ENCODE assay signal across 31 mouse cellular contexts in genomic region chr5:81566577-81566976, GRCm38 (mm10).
DNase-seq lines count a peak whose midpoint lies in the region; ATAC-seq and TF ChIP-seq lines count a peak whose summit lies in the region.
"Had no signal": no experiment of that assay in that cellular context is flagged by ENCODE, and none has a peak within 500 bp of the region (broad histone marks: within the 10 kb centered on the region; RNA-seq: fewer than 3 reads in every experiment).

No protein-coding gene starts in this region.

- no peaks in the 10 kb centered on the region for H3K27me3 ChIP-seq in liver, adult 2 months (ENCODE audit: control insufficient read depth, insufficient read depth, low read length)
- no peaks in the 10 kb centered on the region for H3K27me3 ChIP-seq in liver, embryonic 11.5 days (replicated peaks; ENCODE audit: control insufficient read depth, insufficient read depth, low read length)
- H3K27me3 ChIP-seq in midbrain, embryonic 11.5 days (ENCODE audit: control insufficient read depth, insufficient read depth, low read length), result no peaks in the 10 kb centered on the region
- H3K27me3 ChIP-seq: embryonic facial prominence, embryonic 15.5 days; heart, embryonic 15.5 days; hindbrain, embryonic 12.5 days; intestine, embryonic 15.5 days; neural tube, embryonic 12.5 days had no signal

- no peaks in the 10 kb centered on the region for H3K36me3 ChIP-seq in liver, adult 2 months (ENCODE audit: control insufficient read depth, insufficient read depth, low read length)
- H3K36me3 ChIP-seq in liver, embryonic 11.5 days (ENCODE audit: control insufficient read depth, insufficient read depth, low read length), result no peaks in the 10 kb centered on the region
- no peaks in the 10 kb centered on the region for H3K36me3 ChIP-seq in midbrain, embryonic 11.5 days (ENCODE audit: control insufficient read depth, insufficient read depth, low read length)
- H3K36me3 ChIP-seq: embryonic facial prominence, embryonic 10.5 days; embryonic facial prominence, embryonic 15.5 days; heart, embryonic 10.5 days; heart, embryonic 15.5 days; hindbrain, embryonic 12.5 days; intestine, embryonic 15.5 days; neural tube, embryonic 12.5 days had no signal

- TF ChIP-seq CTCF in liver, adult 2 months (IDR thresholded peaks at IDR 0.05; ENCODE audit: low read depth, low read length), result no peak

- H3K9me3 ChIP-seq in liver, embryonic 11.5 days (ENCODE audit: control insufficient read depth, low read length), result no peaks in the 10 kb centered on the region
- H3K9me3 ChIP-seq in midbrain, embryonic 11.5 days (ENCODE audit: control insufficient read depth, low read length), result no peaks in the 10 kb centered on the region
- H3K9me3 ChIP-seq: embryonic facial prominence, embryonic 10.5 days; embryonic facial prominence, embryonic 15.5 days; heart, embryonic 10.5 days; heart, embryonic 15.5 days; hindbrain, embryonic 12.5 days; intestine, embryonic 15.5 days; neural tube, embryonic 12.5 days had no signal

- peak; percentile 60 for DNase-seq in adrenal gland, postnatal 14 days
- DNase-seq in adrenal gland, adult 2 months, result no peak
- DNase-seq in kidney, adult 9 months, result peak; percentile 19
- DNase-seq in kidney, postnatal 4 days, result no peak
- peak; percentile 69 for DNase-seq in liver, adult 2 months (ENCODE audit: extremely low read depth, low read depth, low spot score)
- DNase-seq in liver, embryonic 11.5 days (ENCODE audit: low spot score), result no peak
- DNase-seq in midbrain, embryonic 11.5 days (ENCODE audit: low spot score, missing footprints), result no peak
- DNase-seq: cerebellum, adult 2 months; cerebellum, postnatal 25 days; gastrocnemius, postnatal 14 days; heart, postnatal 36 days; layer of hippocampus, postnatal 36 days; left cerebral cortex, postnatal 4 days; liver; lung, adult 18-20 months; lung, postnatal 10 days; right cerebral cortex, adult 18-20 months; spleen, adult 18-20 months; thymus, adult 18-20 months; thymus, postnatal 36 days had no signal

- no peak for ATAC-seq in liver, embryonic 11.5 days (replicated peaks; ENCODE audit: low FRiP score)
- no peak for ATAC-seq in midbrain, embryonic 11.5 days (ENCODE audit: low FRiP score)
- ATAC-seq: hindbrain, postnatal 0 days; intestine, embryonic 15.5 days; midbrain, embryonic 16.5 days had no signal

- no peak overlapping the region for H3K4me2 ChIP-seq in liver, embryonic 11.5 days
- no peak overlapping the region for H3K4me2 ChIP-seq in midbrain, embryonic 11.5 days
- H3K4me2 ChIP-seq: embryonic facial prominence, embryonic 15.5 days; heart, embryonic 15.5 days; hindbrain, embryonic 12.5 days; intestine, embryonic 15.5 days; neural tube, embryonic 12.5 days had no signal

- WGBS in liver, adult 2 months, result 82% methylated on average over 1 of the region's 1 CpGs
- WGBS in liver, embryonic 11.5 days, result 71% methylated on average over 1 of the region's 1 CpGs
- 96% methylated on average over 1 of the region's 1 CpGs for WGBS in midbrain, embryonic 11.5 days

- H3K4me3 ChIP-seq in liver, adult 2 months (ENCODE audit: insufficient read depth, low read depth, low read length), result no peak overlapping the region
- H3K4me3 ChIP-seq in liver, embryonic 11.5 days (ENCODE audit: low read depth, low read length), result no peak overlapping the region
- H3K4me3 ChIP-seq in brown adipose tissue, adult 24 weeks (ENCODE audit: insufficient read depth, low read depth, low read length), result no peak overlapping the region
- no peak overlapping the region for H3K4me3 ChIP-seq in midbrain, embryonic 11.5 days (ENCODE audit: low read depth, low read length)
- H3K4me3 ChIP-seq: embryonic facial prominence, embryonic 10.5 days; embryonic facial prominence, embryonic 15.5 days; heart, embryonic 10.5 days; heart, embryonic 15.5 days; hindbrain, embryonic 12.5 days; intestine, embryonic 15.5 days; myocyte; neural tube, embryonic 12.5 days had no signal

- no peak for TF ChIP-seq POLR2A in liver, adult 2 months (IDR thresholded peaks at IDR 0.05; ENCODE audit: extremely low read depth, insufficient read depth, low read length)

- peaks cover 4% of the 10 kb centered on the region; the same call in 1 of the 2 replicates for H3K4me1 ChIP-seq in liver, adult 2 months (ENCODE audit: control insufficient read depth, insufficient read depth, low read length)
- no peaks in the 10 kb centered on the region for H3K4me1 ChIP-seq in liver, embryonic 11.5 days (replicated peaks; ENCODE audit: control insufficient read depth, insufficient read depth, low read length)
- peaks cover 2% of the 10 kb centered on the region for H3K4me1 ChIP-seq in brown adipose tissue, adult 24 weeks (ENCODE audit: control insufficient read depth, insufficient read depth, insufficient read length, low read length)
- no peaks in the 10 kb centered on the region for H3K4me1 ChIP-seq in midbrain, embryonic 11.5 days (ENCODE audit: control insufficient read depth, insufficient read depth, low read length)
- H3K4me1 ChIP-seq: embryonic facial prominence, embryonic 10.5 days; embryonic facial prominence, embryonic 15.5 days; heart, embryonic 10.5 days; heart, embryonic 15.5 days; hindbrain, embryonic 12.5 days; intestine, embryonic 15.5 days; neural tube, embryonic 12.5 days had no signal

- H3K27ac ChIP-seq in liver, adult 2 months (replicated peaks; ENCODE audit: insufficient read depth, low read depth, low read length), result no peak overlapping the region
- H3K27ac ChIP-seq in liver, embryonic 11.5 days (ENCODE audit: low read depth, low read length), result no peak overlapping the region
- peak overlapping the region; percentile 72 for H3K27ac ChIP-seq in brown adipose tissue, adult 24 weeks (replicated peaks; ENCODE audit: low read depth, low read length)
- H3K27ac ChIP-seq in midbrain, embryonic 11.5 days (ENCODE audit: low read depth, low read length), result no peak overlapping the region
- H3K27ac ChIP-seq: embryonic facial prominence, embryonic 10.5 days; embryonic facial prominence, embryonic 15.5 days; heart, embryonic 10.5 days; heart, embryonic 15.5 days; hindbrain, embryonic 12.5 days; hindbrain, postnatal 0 days; intestine, embryonic 15.5 days; neural tube, embryonic 12.5 days had no signal

- no peak overlapping the region for H3K9ac ChIP-seq in liver, adult 2 months (ENCODE audit: low read depth, low read length)
- H3K9ac ChIP-seq in liver, embryonic 11.5 days (ENCODE audit: low read depth, low read length), result no peak overlapping the region
- H3K9ac ChIP-seq in midbrain, embryonic 11.5 days (ENCODE audit: low read length), result no peak overlapping the region
- H3K9ac ChIP-seq: embryonic facial prominence, embryonic 15.5 days; heart, embryonic 15.5 days; hindbrain, embryonic 12.5 days; intestine, embryonic 15.5 days; neural tube, embryonic 12.5 days had no signal

- no peaks in the 10 kb centered on the region for H3K79me2 ChIP-seq in liver, adult 2 months (ENCODE audit: control insufficient read depth, insufficient read depth, low read length)

Comparison
In these comparisons a context has a peak if more than half of its experiments do, and no peak if none do; other contexts are left out.
1. DNase-seq: peak in adrenal gland, postnatal 14 days (single experiment), kidney, adult 9 months (single experiment) and liver, adult 2 months (single experiment); none in adrenal gland, adult 2 months (single experiment), kidney, postnatal 4 days (0 of 2), liver, embryonic 11.5 days (single experiment) and midbrain, embryonic 11.5 days (single experiment).